Mouse (Mus musculus) heart, postnatal 0 days (tissue): ENCODE data around the gene Timm13. TPM values are rescaled to one million over a fixed set of nuclear protein-coding genes. Genes with fewer than 3 reads are reported as not detected.
A peak's percentile ranks its signal among the peaks of the same experiment; 100 is the strongest.

Source experiments
- ATAC-seq: fragments of 200-750 bp; cut with Nextera tagmentation; 2 replicates; pipeline ENCODE4 v1.8.0; 2017; ENCODE audit warnings: low read depth, moderate number of reproducible peaks, moderate library complexity; ENCODE audit not compliant: insufficient read depth
- DNase-seq: peaks from one replicate; pipeline ENCODE4 v3.0.0-alpha.2; 2016; ENCODE audit warnings: low spot score
- H3K27ac ChIP-seq: fragments of 300-500 bp; sonication (generic); 2 replicates; pipeline ENCODE4 v1.5.1; 2014; ENCODE audit warnings: low read depth, mild to moderate bottlenecking
- H3K27me3 ChIP-seq: fragments of 300-500 bp; sonication (generic); 2 replicates; pipeline ENCODE4 v1.6.1; 2014; ENCODE audit warnings: low read length, mixed read lengths; ENCODE audit not compliant: control insufficient read depth, insufficient read depth
- H3K36me3 ChIP-seq: fragments of 300-500 bp; sonication (generic); replicated peaks from 2 replicates; pipeline ENCODE4 v1.6.1; 2014; ENCODE audit warnings: low read length, mixed read lengths; ENCODE audit not compliant: control insufficient read depth, insufficient read depth
- H3K4me1 ChIP-seq: fragments of 300-500 bp; sonication (generic); 2 replicates; pipeline ENCODE4 v1.6.1; 2014; ENCODE audit warnings: antibody characterized with exemption; ENCODE audit not compliant: control insufficient read depth, insufficient read depth
- H3K4me2 ChIP-seq: fragments of 300-500 bp; sonication (generic); 2 replicates; pipeline ENCODE4 v1.6.1; 2014; ENCODE audit warnings: low read depth, mild to moderate bottlenecking, low read length, moderate library complexity
- H3K4me3 ChIP-seq: fragments of 300-500 bp; sonication (generic); 2 replicates; pipeline ENCODE4 v1.5.1; 2014; ENCODE audit warnings: low read depth, low read length
- H3K9ac ChIP-seq: fragments of 300-500 bp; sonication (generic); replicated peaks from 2 replicates; pipeline ENCODE4 v1.6.1; 2014; ENCODE audit warnings: low read depth, low read length, mixed read lengths
- H3K9me3 ChIP-seq: fragments of 300-500 bp; sonication (generic); replicated peaks from 2 replicates; pipeline ENCODE4 v1.6.1; 2016; ENCODE audit warnings: low read length; ENCODE audit not compliant: control insufficient read depth
- CTCF ChIP-seq: IDR thresholded peaks from 2 replicates; pipeline ENCODE4 v1.5.1; 2016; ENCODE audit warnings: antibody characterized with exemption, control low read depth, low read depth
- EP300 ChIP-seq: IDR thresholded peaks from 2 replicates; pipeline ENCODE4 v1.6.1; 2016; ENCODE audit warnings: antibody characterized with exemption, low read depth
- WGBS: fragments of 180-500 bp; shearing (Covaris S2); extraction: QIAGEN DNeasy Blood & Tissue Kit; methylation state at CpG from one replicate; pipeline ENCODE4 v1.1.7; 2014; 5-methylcytosine and 5-hydroxymethylcytosine counted together
- polyA plus RNA-seq: library from polyadenylated mRNA; unstranded; fragments of >200 nt; fragmentation: Nextera tagmentation; extraction: Ambion mirVana; gene quantifications from 2 replicates; pipeline ENCODE4 v1.2.1, GENCODE M21; 2015
- total RNA-seq: library from RNA; depleted of rRNA; stranded (reverse); fragments of >200 nt; gene quantifications from 2 replicates; pipeline ENCODE4 v1.2.3, GENCODE M21; 2014; ENCODE audit warnings: low replicate concordance

Timm13 gene
- total and polyA plus RNA-seq, 2 experiments from 2014 or later: 256 to 355 TPM

DNA sequence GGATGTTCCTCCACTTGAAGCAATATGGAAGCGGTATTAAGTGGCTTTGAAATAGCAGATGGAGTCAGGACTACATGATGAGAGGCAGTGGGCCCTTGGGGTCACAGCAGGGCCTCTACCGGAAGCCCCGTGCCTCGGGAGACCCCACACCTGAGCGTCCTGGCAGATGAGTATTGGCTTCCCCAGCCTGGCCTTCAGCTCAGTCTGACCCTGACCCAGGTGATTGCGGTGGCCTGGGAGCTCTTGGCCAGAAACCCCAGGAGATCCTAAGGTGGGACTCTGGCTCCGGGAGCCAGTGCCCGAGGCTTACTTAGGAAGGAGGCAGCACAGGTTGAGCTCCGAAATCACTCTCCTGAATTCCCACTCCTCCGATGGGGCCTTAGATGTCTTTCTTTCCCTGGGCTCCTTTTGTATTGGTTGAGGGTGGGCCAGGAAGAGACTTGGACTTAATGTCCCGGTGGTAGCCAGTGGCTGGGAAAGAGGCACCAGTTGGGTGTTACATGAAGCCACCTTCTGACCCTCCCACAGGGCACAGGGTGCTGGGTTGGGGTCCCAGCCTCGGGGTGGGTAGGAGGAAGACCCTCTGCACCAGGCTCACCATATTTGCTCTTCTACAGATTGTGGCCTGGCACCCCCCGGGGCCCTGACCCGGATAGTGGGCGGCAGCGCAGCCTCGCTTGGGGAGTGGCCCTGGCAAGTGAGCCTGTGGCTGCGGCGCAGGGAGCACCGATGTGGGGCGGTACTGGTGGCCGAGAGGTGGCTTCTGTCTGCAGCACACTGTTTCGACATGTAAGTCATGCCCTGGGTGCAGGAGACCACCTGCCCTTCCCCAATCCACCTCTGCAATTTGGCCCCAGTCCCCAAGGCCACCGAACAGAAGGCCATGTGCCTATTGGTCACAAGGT lies 3.9 kb downstream of the Timm13 start:
- H3K4me2 ChIP-seq: no peak overlapping the region
- 66% methylated on average over 24 of the region's 24 CpGs for WGBS
- no peak overlapping the region for H3K4me3 ChIP-seq
- TF ChIP-seq CTCF (no peak), EP300 (no peak)
- DNase-seq (no peak), ATAC-seq (no peak)
- H3K27me3 ChIP-seq: no peaks in the 10 kb centered on the region
- H3K9ac ChIP-seq: no peak overlapping the region
- no peaks in the 10 kb centered on the region for H3K9me3 ChIP-seq
- H3K27ac ChIP-seq: no peak overlapping the region
- H3K36me3 ChIP-seq: peaks cover 9% of the 10 kb centered on the region; the same call in 1 of the 2 replicates
- H3K4me1 ChIP-seq: peaks cover 7% of the 10 kb centered on the region

DNA sequence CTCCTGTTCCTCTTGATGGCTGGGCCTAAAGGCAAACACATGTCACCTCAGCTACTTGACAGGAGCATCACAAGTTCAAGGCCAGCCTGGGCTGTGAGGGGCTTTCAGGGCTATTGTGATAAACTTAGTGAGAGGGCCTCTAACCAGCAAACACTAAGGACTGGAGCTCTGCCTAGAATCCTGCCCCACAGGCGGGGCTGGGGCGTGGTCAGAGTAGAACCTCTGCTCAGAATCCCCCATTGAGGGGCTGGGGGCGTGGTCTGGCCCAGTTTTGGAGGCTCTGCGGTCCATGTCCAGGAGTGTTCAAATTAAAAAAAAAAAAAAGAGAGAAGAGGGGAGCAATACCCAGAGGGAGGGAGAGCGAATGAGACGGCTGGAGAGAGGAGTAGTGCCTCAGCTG lies 5.1 kb downstream of the Timm13 start:
- WGBS: 79% methylated on average over 6 of the region's 6 CpGs
- H3K27ac ChIP-seq: no peak overlapping the region
- H3K4me3 ChIP-seq: no peak overlapping the region
- H3K4me2 ChIP-seq: no peak overlapping the region
- peaks cover 7% of the 10 kb centered on the region for H3K4me1 ChIP-seq
- H3K9ac ChIP-seq: no peak overlapping the region
- no peaks in the 10 kb centered on the region for H3K9me3 ChIP-seq
- 0 out of 2 replicates have a peak, but pooled peaks cover 2% of the 10 kb centered on the region for H3K27me3 ChIP-seq
- ATAC-seq: no peak
- TF ChIP-seq CTCF (no peak), EP300 (no peak)
- DNase-seq: no peak
- peaks cover 9% of the 10 kb centered on the region; the same call in 1 of the 2 replicates for H3K36me3 ChIP-seq

DNA sequence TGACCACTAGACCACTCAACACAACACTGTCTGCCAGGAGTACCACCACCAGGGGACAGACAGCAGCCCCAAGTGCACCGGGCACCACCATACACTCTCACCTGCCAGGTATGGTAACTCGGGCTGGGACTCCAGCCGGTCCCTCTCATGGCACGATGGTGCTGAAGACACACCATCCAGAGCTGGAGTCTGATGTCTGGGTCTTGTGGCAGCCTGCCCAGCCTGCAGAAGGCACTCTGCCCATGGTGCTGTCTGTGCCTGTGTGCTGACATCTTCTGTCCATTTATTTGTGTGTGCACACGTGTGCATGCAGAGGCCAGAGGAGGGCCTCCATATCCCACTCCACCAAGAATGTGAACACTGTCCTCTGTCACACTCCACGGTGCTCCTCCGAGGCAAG lies 5.7 kb downstream of the Timm13 start:
- H3K9ac ChIP-seq: no peak overlapping the region
- TF ChIP-seq EP300 (no peak), CTCF (no peak)
- no peak overlapping the region for H3K4me2 ChIP-seq
- H3K9me3 ChIP-seq: no peaks in the 10 kb centered on the region
- H3K27ac ChIP-seq: no peak overlapping the region
- no peak for ATAC-seq
- peaks cover 9% of the 10 kb centered on the region; the same call in 1 of the 2 replicates for H3K36me3 ChIP-seq
- peaks cover 7% of the 10 kb centered on the region; the same call in 1 of the 2 replicates for H3K27me3 ChIP-seq
- H3K4me3 ChIP-seq: no peak overlapping the region
- no peak for DNase-seq
- 77% methylated on average over 7 of the region's 7 CpGs for WGBS
- peaks cover 7% of the 10 kb centered on the region for H3K4me1 ChIP-seq

DNA sequence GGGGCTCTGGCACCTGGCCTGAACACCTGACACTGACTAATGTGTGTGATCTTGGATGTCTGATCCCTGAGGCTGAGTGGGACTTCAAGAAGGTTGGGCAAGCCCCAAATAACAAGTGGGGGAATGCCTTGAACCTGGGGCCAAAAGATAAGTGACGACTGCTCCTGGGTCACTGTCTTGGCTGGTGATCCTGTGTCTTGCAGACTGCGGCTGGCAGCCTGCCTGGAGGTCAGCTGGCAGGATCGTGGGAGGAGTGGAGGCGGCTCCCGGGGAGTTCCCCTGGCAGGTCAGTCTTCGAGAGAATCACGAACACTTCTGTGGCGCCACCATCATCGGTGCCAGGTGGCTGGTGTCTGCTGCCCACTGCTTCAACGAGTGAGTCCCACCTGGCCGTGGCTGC lies 13.6 kb downstream of the Timm13 start:
- WGBS: 15% methylated on average over 10 of the region's 11 CpGs
- H3K9ac ChIP-seq: no peak overlapping the region
- peaks cover 6% of the 10 kb centered on the region; the same call in 1 of the 2 replicates for H3K4me1 ChIP-seq
- no peak for TF ChIP-seq CTCF
- no peak for TF ChIP-seq EP300
- no peak overlapping the region for H3K27ac ChIP-seq
- H3K9me3 ChIP-seq: no peaks in the 10 kb centered on the region
- H3K36me3 ChIP-seq: no peaks in the 10 kb centered on the region
- no peak overlapping the region for H3K4me3 ChIP-seq
- H3K4me2 ChIP-seq: 0 out of 2 replicates have a peak overlapping the region, but pooled peaks have one; percentile 9
- H3K27me3 ChIP-seq: peaks cover 28% of the 10 kb centered on the region
- DNase-seq (peak; percentile 59), ATAC-seq (peak; percentile 50)

DNA sequence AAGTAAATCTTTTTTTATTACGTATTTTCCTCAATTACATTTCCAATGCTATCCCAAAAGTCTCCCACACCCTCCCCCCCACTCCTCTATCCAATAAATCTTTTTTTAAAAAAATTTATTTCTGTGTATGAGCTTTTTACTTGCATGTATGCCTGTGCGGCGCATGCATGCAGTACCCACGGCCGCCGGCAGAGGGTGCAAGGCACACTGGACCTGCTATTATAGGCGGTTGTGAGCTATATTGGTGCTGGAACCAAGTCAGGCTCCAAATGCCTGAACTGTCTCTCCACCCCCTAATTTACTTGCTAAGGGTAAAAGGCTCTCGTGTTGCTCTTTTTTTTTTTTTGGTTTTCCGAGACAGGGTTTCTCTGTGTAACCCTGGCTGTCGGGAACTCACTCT lies 19.5 kb downstream of the Timm13 start:
- H3K27me3 ChIP-seq: no peaks in the 10 kb centered on the region
- ATAC-seq (no peak), DNase-seq (no peak)
- no peaks in the 10 kb centered on the region for H3K9me3 ChIP-seq
- no peaks in the 10 kb centered on the region for H3K36me3 ChIP-seq
- no peak overlapping the region for H3K4me2 ChIP-seq
- WGBS: 21% methylated on average over 10 of the region's 10 CpGs
- no peak overlapping the region for H3K4me3 ChIP-seq
- no peak overlapping the region for H3K27ac ChIP-seq
- no peak overlapping the region for H3K9ac ChIP-seq
- TF ChIP-seq CTCF (peak; percentile 67), EP300 (no peak)
- peaks cover 8% of the 10 kb centered on the region for H3K4me1 ChIP-seq
